22 mouse cellular contexts compared by ENCODE assay signal in the genomic region with DNA sequence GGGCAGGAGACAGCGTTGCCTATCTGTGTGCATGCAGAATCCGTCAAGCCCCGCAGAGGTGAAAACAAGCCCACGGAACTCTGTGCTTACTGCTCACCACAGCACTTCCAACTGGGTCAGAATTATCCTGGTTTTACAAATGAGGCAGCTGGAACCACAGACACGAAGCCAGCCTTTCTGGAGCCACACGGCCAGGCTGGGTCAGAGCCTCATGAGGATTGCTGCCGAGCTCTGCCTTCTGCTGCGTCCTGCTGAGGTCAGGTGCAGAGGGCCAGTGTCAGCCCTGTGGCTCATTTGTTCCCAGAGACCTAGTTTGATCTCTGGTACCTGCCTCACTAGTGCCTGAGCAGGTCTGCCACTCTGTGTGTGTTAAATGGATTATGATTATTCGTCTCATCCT.
DNase-seq lines count a peak whose midpoint lies in the region; ATAC-seq and TF ChIP-seq lines count a peak whose summit lies in the region.
"Had no signal": no experiment of that assay in that cellular context is flagged by ENCODE, and none has a peak within 500 bp of the region (broad histone marks: within the 10 kb centered on the region; RNA-seq: fewer than 3 reads in every experiment).

No protein-coding gene starts in this region.

- peak; percentile 53 for DNase-seq in cerebellum, adult 11-12 months
- DNase-seq in cerebellum, postnatal 14 days = no peak
- DNase-seq in cerebellum, adult 9-11 months = peak; percentile 61
- no peak for DNase-seq in ovary, postnatal 14 days (ENCODE audit: low spot score)
- DNase-seq in embryo, embryonic 10.5 days (ENCODE audit: low spot score) = no peak
- DNase-seq: adrenal gland, adult 2 months; gastrocnemius, adult 2 months; heart, adult 11 months; kidney, adult 18-20 months; kidney, postnatal 14 days; layer of hippocampus, adult 9-11 months; right cerebral cortex, postnatal 4 days; thymus, postnatal 14 days had no signal

- TF ChIP-seq POLR2A in bone marrow macrophage, adult 2 months (IDR thresholded peaks at IDR 0.05; ENCODE audit: borderline replicate concordance, low read depth, low read length) = no peak

- TF ChIP-seq CTCF in bone marrow macrophage, adult 2 months (IDR thresholded peaks at IDR 0.05; ENCODE audit: low read depth, low read length) = no peak

- H3K4me2 ChIP-seq in hindbrain, embryonic 15.5 days = no peak overlapping the region
- no peak overlapping the region for H3K4me2 ChIP-seq in hindbrain, embryonic 12.5 days (replicated peaks)
- H3K4me2 ChIP-seq: embryonic facial prominence, embryonic 15.5 days; heart, embryonic 15.5 days; limb, embryonic 12.5 days had no signal

- H3K4me1 ChIP-seq in hindbrain, embryonic 15.5 days (replicated peaks) = peaks cover 31% of the 10 kb centered on the region
- H3K4me1 ChIP-seq in hindbrain, embryonic 12.5 days = peaks cover 11% of the 10 kb centered on the region; the same call in 1 of the 2 replicates
- H3K4me1 ChIP-seq in bone marrow macrophage, adult 2 months (ENCODE audit: control insufficient read depth, insufficient read depth, low read length) = peaks cover 38% of the 10 kb centered on the region

- H3K9me3 ChIP-seq in hindbrain, embryonic 15.5 days = no peaks in the 10 kb centered on the region
- no peaks in the 10 kb centered on the region for H3K9me3 ChIP-seq in hindbrain, embryonic 12.5 days (replicated peaks)
- H3K9me3 ChIP-seq: embryonic facial prominence, embryonic 15.5 days; forebrain, embryonic 10.5 days; heart, embryonic 15.5 days; limb, embryonic 12.5 days had no signal

- 0 out of 2 replicates have a peak overlapping the region, but pooled peaks have one; percentile 7 for H3K27ac ChIP-seq in hindbrain, embryonic 15.5 days (replicated peaks)
- no peak overlapping the region for H3K27ac ChIP-seq in hindbrain, embryonic 12.5 days
- peak overlapping the region; percentile 22; the same call in 1 of the 2 replicates for H3K27ac ChIP-seq in bone marrow macrophage, adult 2 months (ENCODE audit: insufficient read depth, low read depth, low read length)
- H3K27ac ChIP-seq: embryonic facial prominence, embryonic 15.5 days; forebrain, embryonic 10.5 days; gastrocnemius, adult 2 months; heart, embryonic 15.5 days; limb, embryonic 12.5 days; liver, embryonic 14.5 days had no signal

- WGBS in hindbrain, embryonic 15.5 days = 54% methylated on average over 9 of the region's 9 CpGs
- 66% methylated on average over 9 of the region's 9 CpGs for WGBS in hindbrain, embryonic 12.5 days

- H3K9ac ChIP-seq in hindbrain, embryonic 15.5 days = no peak overlapping the region
- no peak overlapping the region for H3K9ac ChIP-seq in hindbrain, embryonic 12.5 days
- H3K9ac ChIP-seq: embryonic facial prominence, embryonic 15.5 days; heart, embryonic 15.5 days; limb, embryonic 12.5 days; liver, embryonic 14.5 days had no signal

- H3K4me3 ChIP-seq in hindbrain, embryonic 15.5 days = no peak overlapping the region
- no peak overlapping the region for H3K4me3 ChIP-seq in hindbrain, embryonic 12.5 days
- H3K4me3 ChIP-seq in bone marrow macrophage, adult 2 months (ENCODE audit: insufficient read depth, low read length) = no peak overlapping the region
- H3K4me3 ChIP-seq: embryonic facial prominence, embryonic 15.5 days; forebrain, embryonic 10.5 days; gastrocnemius, adult 2 months; heart, embryonic 15.5 days; limb, embryonic 12.5 days had no signal

- no peaks in the 10 kb centered on the region for H3K27me3 ChIP-seq in hindbrain, embryonic 15.5 days
- H3K27me3 ChIP-seq in hindbrain, embryonic 12.5 days = no peaks in the 10 kb centered on the region
- H3K27me3 ChIP-seq: embryonic facial prominence, embryonic 15.5 days; heart, embryonic 15.5 days; limb, embryonic 12.5 days had no signal

- H3K36me3 ChIP-seq in hindbrain, embryonic 15.5 days = no peaks in the 10 kb centered on the region
- H3K36me3 ChIP-seq in hindbrain, embryonic 12.5 days = no peaks in the 10 kb centered on the region
- H3K36me3 ChIP-seq: embryonic facial prominence, embryonic 15.5 days; forebrain, embryonic 10.5 days; heart, embryonic 15.5 days; limb, embryonic 12.5 days had no signal

- ATAC-seq in hindbrain, embryonic 15.5 days (ENCODE audit: low FRiP score, low read depth) = no peak
- no peak for ATAC-seq in hindbrain, embryonic 12.5 days (ENCODE audit: low FRiP score)
- ATAC-seq: lung, postnatal 0 days had no signal

Comparison
In these comparisons a context has a peak if more than half of its experiments do, and no peak if none do; other contexts are left out.
1. DNase-seq: peak in cerebellum, adult 11-12 months (single experiment) and cerebellum, adult 9-11 months (single experiment); none in cerebellum, postnatal 14 days (0 of 2), ovary, postnatal 14 days (single experiment) and embryo, embryonic 10.5 days (single experiment).